Mouse (Mus musculus) liver, adult 2 months (tissue): ENCODE results near the gene Pgm5. TPM values are rescaled to one million over a fixed set of nuclear protein-coding genes. Genes with fewer than 3 reads are reported as not detected.

Experiments
- DNase-seq: peaks from one replicate; pipeline ENCODE4 v3.0.0-alpha.2; 2011; ENCODE audit warnings: low read depth, low spot score; ENCODE audit errors: extremely low read depth
- H3K27ac ChIP-seq: fragments of 200-500 bp; replicated peaks from 2 replicates; pipeline ENCODE4 v1.5.1; 2012; ENCODE audit warnings: low read depth, mild to moderate bottlenecking, control low read depth, inconsistent platforms, low read length; ENCODE audit not compliant: insufficient read depth
- H3K27me3 ChIP-seq: fragments of 200-500 bp; 2 replicates; pipeline ENCODE4 v1.6.1; 2012; ENCODE audit warnings: mild to moderate bottlenecking, moderate library complexity, low read length, inconsistent platforms; ENCODE audit not compliant: control insufficient read depth, insufficient read depth
- H3K36me3 ChIP-seq: fragments of 200-500 bp; 2 replicates; pipeline ENCODE4 v1.6.1; 2012; ENCODE audit warnings: low read length, inconsistent platforms; ENCODE audit not compliant: control insufficient read depth, insufficient read depth
- H3K4me1 ChIP-seq: fragments of 200-500 bp; 2 replicates; pipeline ENCODE4 v1.6.1; 2011; ENCODE audit warnings: low read length; ENCODE audit not compliant: control insufficient read depth, insufficient read depth
- H3K4me3 ChIP-seq: fragments of 200-500 bp; 2 replicates; pipeline ENCODE4 v1.5.1; 2011; ENCODE audit warnings: low read depth, mild to moderate bottlenecking, control low read depth, low read length, moderate library complexity; ENCODE audit not compliant: insufficient read depth
- H3K79me2 ChIP-seq: fragments of 200-500 bp; 2 replicates; pipeline ENCODE4 v1.6.1; 2012; ENCODE audit warnings: inconsistent platforms, mild to moderate bottlenecking, low read length, moderate library complexity; ENCODE audit not compliant: control insufficient read depth, insufficient read depth
- H3K9ac ChIP-seq: fragments of 200-500 bp; 2 replicates; pipeline ENCODE4 v1.6.1; 2012; ENCODE audit warnings: low read depth, mild to moderate bottlenecking, control low read depth, inconsistent platforms, low read length
- CTCF ChIP-seq: fragments of 200-500 bp; IDR thresholded peaks from 2 replicates; pipeline ENCODE4 v1.5.1; 2011; ENCODE audit warnings: low read depth, low read length, control low read depth
- POLR2A ChIP-seq: fragments of 200-500 bp; IDR thresholded peaks from 2 replicates; pipeline ENCODE4 v1.6.1; 2011; ENCODE audit warnings: low read length, control low read depth; ENCODE audit not compliant: insufficient read depth; ENCODE audit errors: extremely low read depth
- WGBS: fragments of 180-500 bp; shearing (Covaris S2); methylation state at CpG from one replicate; pipeline ENCODE4 v1.1.7; 2018; 5-methylcytosine and 5-hydroxymethylcytosine counted together
- polyA plus RNA-seq: library from polyadenylated mRNA; depleted of rRNA; stranded (reverse); fragments of >200 nt; gene quantifications from 2 replicates; pipeline ENCODE4 v1.2.3, GENCODE M21; 2012
- total RNA-seq: library from RNA; depleted of rRNA; stranded (reverse); fragments of >200 nt; gene quantifications from 2 replicates; pipeline ENCODE4 v1.2.3, GENCODE M21; 2014

Gene Pgm5
- total and polyA plus RNA-seq, 2 experiments: 0.46 to 1.7 TPM

DNA sequence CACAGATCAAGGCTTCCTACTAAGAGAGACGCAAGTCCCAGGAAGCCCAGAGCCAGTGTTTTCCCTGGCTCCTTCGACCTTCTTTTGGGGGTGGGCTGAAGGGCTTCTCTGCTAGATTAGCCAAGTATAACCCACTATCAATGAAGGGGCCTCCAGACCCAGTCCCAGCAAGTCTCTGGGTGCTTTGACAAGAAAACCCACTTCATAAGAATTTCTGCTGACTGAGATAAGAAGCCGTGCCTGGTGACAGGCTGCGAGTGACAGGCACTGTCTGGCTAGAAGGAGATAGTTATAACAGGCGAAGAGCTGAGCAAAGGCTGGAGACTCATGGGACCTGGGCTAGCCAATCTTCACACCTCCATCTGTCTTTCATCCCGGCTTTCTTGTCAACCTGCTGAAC lies 67.3 kb downstream of the Pgm5 start:
- H3K9ac ChIP-seq: no peak overlapping the region
- H3K79me2 ChIP-seq: no peaks in the 10 kb centered on the region
- no peak overlapping the region for H3K4me3 ChIP-seq
- DNase-seq: no peak
- no peaks in the 10 kb centered on the region; the same call in 1 of the 2 replicates for H3K4me1 ChIP-seq
- TF ChIP-seq POLR2A: no peak
- no peak for TF ChIP-seq CTCF
- no peak overlapping the region for H3K27ac ChIP-seq
- 66% methylated on average over 6 of the region's 6 CpGs for WGBS
- H3K36me3 ChIP-seq: no peaks in the 10 kb centered on the region
- no peaks in the 10 kb centered on the region for H3K27me3 ChIP-seq

GRCm38 (mm10) chr19:24793545-24794139 lies 68.0 kb downstream of the Pgm5 start:
- no peak for DNase-seq
- Histone ChIP-seq H3K79me2 (no peaks in the 10 kb centered on the region), H3K27ac (no peak overlapping the region)

GRCm38 (mm10) chr19:24792876-24793275 lies 68.8 kb downstream of the Pgm5 start:
- no peak for DNase-seq
- Histone ChIP-seq H3K36me3 (no peaks in the 10 kb centered on the region), H3K27me3 (no peaks in the 10 kb centered on the region), H3K4me3 (no peak overlapping the region), H3K27ac (no peak overlapping the region), H3K79me2 (no peaks in the 10 kb centered on the region), H3K4me1 (no peaks in the 10 kb centered on the region; the same call in 1 of the 2 replicates), H3K9ac (no peak overlapping the region)
- WGBS: 67% methylated on average over 5 of the region's 5 CpGs
- TF ChIP-seq CTCF (no peak), POLR2A (no peak)

More at GRCm38 (mm10) chr19:24793545-24794139, 68.0 kb downstream of the Pgm5 start:
- Histone ChIP-seq H3K4me3 (no peak overlapping the region), H3K4me1 (no peaks in the 10 kb centered on the region; the same call in 1 of the 2 replicates), H3K36me3 (no peaks in the 10 kb centered on the region), H3K9ac (no peak overlapping the region), H3K27me3 (no peaks in the 10 kb centered on the region)
- WGBS: 75% methylated on average over 9 of the region's 9 CpGs
- TF ChIP-seq CTCF (no peak), POLR2A (no peak)

DNA sequence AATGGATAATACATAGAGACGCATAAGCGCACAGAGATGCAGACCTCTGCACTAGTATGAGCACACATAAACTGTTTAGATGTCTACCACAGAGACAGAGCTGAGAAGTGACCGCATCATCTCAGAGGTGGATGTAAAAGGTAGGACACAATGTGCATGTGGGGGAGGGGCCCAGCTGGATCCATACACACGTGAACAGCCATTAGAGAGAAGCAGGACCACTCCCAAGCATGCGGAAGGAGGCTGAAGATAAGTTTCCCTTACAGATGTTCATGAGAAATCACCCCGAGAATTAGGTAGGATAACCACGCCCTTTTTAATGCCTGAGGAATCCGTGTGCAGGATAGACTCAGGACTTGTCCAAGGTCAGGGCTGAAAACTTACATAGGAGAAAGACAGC lies 75.8 kb downstream of the Pgm5 start:
- Histone ChIP-seq H3K36me3 (no peaks in the 10 kb centered on the region), H3K4me3 (no peak overlapping the region), H3K9ac (no peak overlapping the region), H3K27ac (no peak overlapping the region), H3K27me3 (no peaks in the 10 kb centered on the region), H3K4me1 (no peaks in the 10 kb centered on the region), H3K79me2 (no peaks in the 10 kb centered on the region)
- no peak for TF ChIP-seq CTCF
- TF ChIP-seq POLR2A: no peak
- no peak for DNase-seq
- 85% methylated on average over 8 of the region's 8 CpGs for WGBS

GRCm38 (mm10) chr19:24785056-24785675 lies 76.5 kb downstream of the Pgm5 start:
- H3K36me3 ChIP-seq: no peaks in the 10 kb centered on the region
- H3K79me2 ChIP-seq: no peaks in the 10 kb centered on the region
- H3K4me1 ChIP-seq: no peaks in the 10 kb centered on the region
- 86% methylated on average over 15 of the region's 15 CpGs for WGBS
- no peak overlapping the region for H3K4me3 ChIP-seq
- H3K27ac ChIP-seq: no peak overlapping the region
- no peak overlapping the region for H3K9ac ChIP-seq
- TF ChIP-seq POLR2A (no peak), CTCF (no peak)
- no peaks in the 10 kb centered on the region for H3K27me3 ChIP-seq
- DNase-seq: no peak

- no peaks in the 10 kb centered on the region for H3K36me3 ChIP-seq
- H3K27ac ChIP-seq: no peak overlapping the region
- H3K79me2 ChIP-seq: no peaks in the 10 kb centered on the region
- 72% methylated on average over 9 of the region's 9 CpGs for WGBS
- no peak for DNase-seq
- H3K9ac ChIP-seq: no peak overlapping the region
- no peaks in the 10 kb centered on the region for H3K27me3 ChIP-seq
- no peaks in the 10 kb centered on the region for H3K4me1 ChIP-seq
- no peak overlapping the region for H3K4me3 ChIP-seq
- TF ChIP-seq POLR2A (no peak), CTCF (no peak)
Observed at GRCm38 (mm10) chr19:24783736-24784135, 77.9 kb downstream of the Pgm5 start.
